Mouse (Mus musculus): ENCODE measurements around the gene Begain. TPM values are rescaled to one million over a fixed set of nuclear protein-coding genes. Genes with fewer than 3 reads are reported as not detected.

Begain gene
- total RNA-seq, 2 experiments from 2014 or later = not detected

GRCm38 (mm10) chr12:108984471-108984870 lies 83.5 kb downstream of the Begain start:
- no peak for ATAC-seq (replicated peaks; ENCODE audit: low FRiP score, poor library complexity, severe bottlenecking)

GRCm38 (mm10) chr12:108983496-108983895 lies 84.5 kb downstream of the Begain start:
- no peak for ATAC-seq (replicated peaks; ENCODE audit: low FRiP score, poor library complexity, severe bottlenecking)

- ATAC-seq (replicated peaks; ENCODE audit: low FRiP score, poor library complexity, severe bottlenecking) = no peak
Measured at GRCm38 (mm10) chr12:108982684-108982960, 85.4 kb downstream of the Begain start.

Other genes with a start within 250 kb of the Begain start
- 1.1 TPM in 1 of 2 replicates, not detected in the other for gene Slc25a29, start 232.3 kb downstream of the Begain start, total RNA-seq (2015; ENCODE audit: low replicate concordance)
- not detected in 2 replicates for gene Slc25a29, start 232.3 kb downstream of the Begain start, total RNA-seq (2017; ENCODE audit: low replicate concordance)
- gene Slc25a47, start 232.2 kb downstream of the Begain start, total RNA-seq (2015; ENCODE audit: low replicate concordance) = 1.3 TPM in 1 of 2 replicates, not detected in the other
- 0.64 and 5.3 TPM in 2 replicates for gene Slc25a47, start 232.2 kb downstream of the Begain start, total RNA-seq (2017; ENCODE audit: low replicate concordance)
- gene Wdr25, start 174.6 kb downstream of the Begain start, total RNA-seq (2015; ENCODE audit: low replicate concordance) = 0.84 and 2.5 TPM in 2 replicates
- 4.2 and 11.4 TPM in 2 replicates for gene Wdr25, start 174.6 kb downstream of the Begain start, total RNA-seq (2017; ENCODE audit: low replicate concordance)
- 4.6 and 12.3 TPM in 2 replicates for gene Wars, start 174.0 kb downstream of the Begain start, total RNA-seq (2015; ENCODE audit: low replicate concordance)
- gene Wars, start 174.0 kb downstream of the Begain start, total RNA-seq (2017; ENCODE audit: low replicate concordance) = 8.2 and 21.4 TPM in 2 replicates